Mouse (Mus musculus) CH12.LX (cell line): ENCODE measurements around the gene Mief2. TPM values are rescaled to one million over a fixed set of nuclear protein-coding genes. Genes with fewer than 3 reads are reported as not detected.

Source experiments
- DNase-seq: peaks from one replicate; pipeline ENCODE4 v3.0.0-alpha.2; 2013; ENCODE audit errors: extremely low read depth
- H3K27ac ChIP-seq: 2 replicates; pipeline ENCODE4 v1.5.1; 2012; ENCODE audit warnings: low read depth, mild to moderate bottlenecking, control low read depth, moderate library complexity; ENCODE audit not compliant: insufficient read depth
- H3K27me3 ChIP-seq: replicated peaks from 2 replicates; pipeline ENCODE3; 2012; ENCODE audit warnings: inconsistent platforms
- H3K36me3 ChIP-seq, 2 experiments: replicated peaks in 1 of 2; 2 replicates each; pipeline versions ENCODE3 to v1.6.1; 2012; ENCODE audit warnings: inconsistent platforms in 1 of 2, low read length in 1 of 2, mild to moderate bottlenecking in 1 of 2, mixed read lengths in 1 of 2, moderate library complexity in 1 of 2; ENCODE audit not compliant: control insufficient read depth in 1 of 2, insufficient read depth in 1 of 2
- H3K4me1 ChIP-seq, 2 experiments: 2 replicates each; pipeline ENCODE4 v1.6.1; 2012; ENCODE audit warnings: inconsistent platforms in 1 of 2, moderate library complexity in 1 of 2; ENCODE audit not compliant: insufficient read depth in 2 of 2, control insufficient read depth in 1 of 2
- H3K4me2 ChIP-seq: 2 replicates; pipeline ENCODE4 v1.6.1; 2012; ENCODE audit warnings: low read depth, mild to moderate bottlenecking, control low read depth; ENCODE audit not compliant: poor library complexity, insufficient read depth, severe bottlenecking
- H3K4me3 ChIP-seq, 3 experiments: fragments of 150-350 bp in 1 of 3; sonication (generic) in 1 of 3; replicated peaks in 1 of 3; 2 replicates each; pipeline versions ENCODE3 to v1.5.1; 2011 to 2012; ENCODE audit warnings: low read depth in 2 of 3, low read length in 2 of 3, mild to moderate bottlenecking in 2 of 3, moderate library complexity in 2 of 3, control low read depth in 1 of 3, improper control_type of control experiment in 1 of 3, inconsistent platforms in 1 of 3, mixed read lengths in 1 of 3; ENCODE audit not compliant: poor library complexity in 1 of 3
- H3K79me2 ChIP-seq: replicated peaks from 2 replicates; pipeline ENCODE4 v1.6.1; 2012; ENCODE audit warnings: mild to moderate bottlenecking, moderate library complexity; ENCODE audit not compliant: control insufficient read depth, poor library complexity, insufficient read depth, severe bottlenecking; ENCODE audit errors: extremely low read depth
- H3K9ac ChIP-seq: 2 replicates; pipeline ENCODE4 v1.6.1; 2012; ENCODE audit warnings: low read depth, mild to moderate bottlenecking, control low read depth, moderate library complexity; ENCODE audit not compliant: insufficient read depth
- H3K9me3 ChIP-seq: replicated peaks from 2 replicates; pipeline ENCODE3; 2012; ENCODE audit warnings: low read length, inconsistent platforms, mixed read lengths
- BHLHE40 ChIP-seq: IDR thresholded peaks from 2 replicates; pipeline ENCODE4 v1.6.1; 2011; ENCODE audit warnings: mild to moderate bottlenecking, low read depth, low read length, improper control_type of control experiment
- E2F4 ChIP-seq: IDR thresholded peaks from 2 replicates; pipeline ENCODE4 v1.6.1; 2011; ENCODE audit warnings: low read depth, low read length, improper control_type of control experiment; ENCODE audit not compliant: insufficient replicate concordance
- GABPA ChIP-seq: IDR thresholded peaks from 2 replicates; pipeline ENCODE4 v1.6.1; 2012; ENCODE audit warnings: low read depth, low read length, improper control_type of control experiment, inconsistent platforms; ENCODE audit not compliant: insufficient replicate concordance
- IRF4 ChIP-seq: IDR thresholded peaks from 2 replicates; pipeline ENCODE4 v1.6.1; 2014; ENCODE audit warnings: low read depth, mild to moderate bottlenecking, inconsistent platforms, low read length, improper control_type of control experiment
- KAT2A ChIP-seq: IDR thresholded peaks from 2 replicates; pipeline ENCODE4 v1.6.1; 2012; ENCODE audit warnings: low read length, improper control_type of control experiment, inconsistent platforms; ENCODE audit not compliant: insufficient replicate concordance
- MAX ChIP-seq: IDR thresholded peaks from 2 replicates; pipeline ENCODE4 v1.6.1; 2011; ENCODE audit warnings: low read length, improper control_type of control experiment
- MXI1 ChIP-seq: IDR thresholded peaks from 2 replicates; pipeline ENCODE4 v1.6.1; 2011; ENCODE audit warnings: mild to moderate bottlenecking, low read depth, low read length, improper control_type of control experiment
- PAX5 ChIP-seq: IDR thresholded peaks from 2 replicates; pipeline ENCODE4 v1.6.1; 2012; ENCODE audit warnings: low read length, inconsistent platforms, mixed read lengths
- RCOR1 ChIP-seq: conservative IDR thresholded peaks from 2 replicates; pipeline ENCODE4 v1.6.1; 2012; ENCODE audit warnings: low read depth, mild to moderate bottlenecking, inconsistent platforms, low read length, improper control_type of control experiment
- SMC3 ChIP-seq: IDR thresholded peaks from 2 replicates; pipeline ENCODE4 v1.6.1; 2011; ENCODE audit warnings: low read depth, low read length, improper control_type of control experiment
- TCF12 ChIP-seq: IDR thresholded peaks from 2 replicates; pipeline ENCODE4 v1.6.1; 2014; ENCODE audit warnings: low read depth, mild to moderate bottlenecking, inconsistent platforms, low read length, improper control_type of control experiment
- USF1 ChIP-seq: IDR thresholded peaks from 2 replicates; pipeline ENCODE4 v1.6.1; 2014; ENCODE audit warnings: low read depth, mild to moderate bottlenecking, inconsistent platforms, low read length, improper control_type of control experiment
- ZKSCAN1 ChIP-seq: IDR thresholded peaks from 2 replicates; pipeline ENCODE4 v1.6.1; 2012; ENCODE audit warnings: low read depth, inconsistent platforms, low read length, improper control_type of control experiment, borderline replicate concordance
- ZNF384 ChIP-seq: IDR thresholded peaks from 2 replicates; pipeline ENCODE4 v1.6.1; 2012; ENCODE audit warnings: low read depth, low read length, improper control_type of control experiment, inconsistent platforms
- dilution Hi-C: fragments of 300-500 bp; cut with MboI; formaldehyde crosslinking; loops from 2 replicates; pipeline ENCODE4 v1.14.3; 2020; ENCODE audit warnings: low sequenced_read_pairs; ENCODE audit not compliant: extremely low pct_unique_long_range_greater_than_20kb, extremely low pct_ligation_motif_present
- in situ Hi-C: fragments of 300-500 bp; cut with MboI; formaldehyde crosslinking; loops from 3 replicates; pipeline ENCODE4 v1.14.3; 2019; ENCODE audit warnings: low sequenced_read_pairs, low pct_ligation_motif_present, low pct_unique_long_range_greater_than_20kb, mixed read lengths
- polyA plus RNA-seq: library from polyadenylated mRNA; unstranded; fragments of >175 nt; gene quantifications from 2 replicates; pipeline ENCODE4 v1.2.1, GENCODE M21; 2012; ENCODE audit warnings: low read depth; ENCODE audit not compliant: insufficient read length
- total RNA-seq, 2 experiments: library from RNA; depleted of rRNA; stranded (reverse); fragments of 300-350 nt in 1 of 2; fragments of >200 nt in 1 of 2; gene quantifications; 2 replicates each; pipeline ENCODE4 v1.2.3; 2012 to 2014

Mief2 gene
- total and polyA plus RNA-seq, 3 experiments = 6.8 to 12.7 (median 10.9) TPM

DNA sequence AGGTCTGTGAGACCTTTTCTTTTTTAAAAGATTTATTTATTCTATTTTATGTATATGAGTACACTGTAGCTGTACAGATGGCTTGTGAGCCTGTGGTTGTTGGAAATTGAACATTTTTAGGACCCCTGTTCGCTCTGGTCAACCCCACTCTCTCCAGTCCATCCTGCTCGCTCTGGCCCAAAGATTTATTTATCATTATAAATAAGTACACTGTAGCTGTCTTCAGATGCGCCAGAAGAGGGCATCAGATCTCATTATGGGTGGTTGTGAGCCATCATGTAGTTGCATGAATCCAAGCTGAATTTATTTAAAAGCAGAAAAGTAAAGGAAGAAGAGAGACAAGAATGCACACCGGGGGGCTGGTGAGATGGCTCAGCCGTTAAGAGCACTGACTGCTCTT lies 7.0 kb downstream of the Mief2 start:
- no peak overlapping the region for H3K9ac ChIP-seq
- H3K27me3 ChIP-seq = no peaks in the 10 kb centered on the region
- dilution Hi-C loops = no loop called here
- DNase-seq = no peak
- H3K4me3 ChIP-seq = no peak overlapping the region
- H3K79me2 ChIP-seq = no peaks in the 10 kb centered on the region
- peaks cover 45 to 84% of the 10 kb centered on the region in 2 experiments for H3K36me3 ChIP-seq
- no peak for TF ChIP-seq PAX5
- TF ChIP-seq IRF4 = no peak
- no peak for TF ChIP-seq TCF12
- TF ChIP-seq MAX = no peak
- no peak for TF ChIP-seq ZKSCAN1
- no peak for TF ChIP-seq E2F4
- TF ChIP-seq KAT2A = no peak
- H3K27ac ChIP-seq = no peak overlapping the region
- in situ Hi-C loops = no loop called here
- H3K4me1 ChIP-seq = peaks cover 8 to 25% of the 10 kb centered on the region in 2 experiments; a peak in 3 of 4 replicates
- H3K9me3 ChIP-seq = peaks cover 5% of the 10 kb centered on the region
- H3K4me2 ChIP-seq = no peak overlapping the region

DNA sequence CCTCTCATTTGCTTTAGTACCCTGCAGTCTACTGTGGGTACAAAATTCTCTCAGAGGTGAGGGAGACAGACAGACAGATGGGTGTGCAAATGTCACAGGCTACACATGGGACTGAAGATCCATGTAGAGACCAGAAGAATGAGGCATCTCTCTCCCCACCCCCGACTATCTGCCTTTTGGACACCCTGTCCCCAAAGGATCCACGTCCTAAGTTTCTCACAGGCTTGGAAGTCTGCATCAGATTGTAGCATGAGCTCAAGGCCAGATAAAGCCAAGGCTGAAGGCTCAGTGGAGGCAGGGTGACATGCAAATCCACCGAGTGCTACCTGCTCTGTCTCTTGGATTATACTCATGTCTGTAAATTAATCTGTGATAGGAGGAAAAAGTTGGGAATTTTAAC lies 8.3 kb downstream of the Mief2 start:
- no peak for DNase-seq
- Histone ChIP-seq H3K4me3 (no peak overlapping the region), H3K9ac (no peak overlapping the region)
- TF ChIP-seq MAX = no peak
- no peak for TF ChIP-seq ZNF384
- no peak for TF ChIP-seq BHLHE40
- no peak for TF ChIP-seq SMC3
- TF ChIP-seq MXI1 = no peak
- TF ChIP-seq USF1 = no peak
- no peak for TF ChIP-seq IRF4
- TF ChIP-seq RCOR1 = no peak
- TF ChIP-seq GABPA = no peak
- TF ChIP-seq ZKSCAN1 = no peak
- TF ChIP-seq, all 38 proteins: peak for 0
- Histone ChIP-seq H3K9me3 (peaks cover 5% of the 10 kb centered on the region), H3K27me3 (no peaks in the 10 kb centered on the region), H3K27ac (no peak overlapping the region), H3K36me3 (peaks cover 48 to 84% of the 10 kb centered on the region in 2 experiments), H3K4me2 (no peak overlapping the region), H3K79me2 (no peaks in the 10 kb centered on the region), H3K4me1 (peaks cover 8 to 18% of the 10 kb centered on the region in 2 experiments; a peak in 3 of 4 replicates)
- in situ Hi-C loops = no loop called here
- dilution Hi-C loops = no loop called here
